Mouse (Mus musculus) frontal cortex, adult (tissue): ENCODE measurements at regions not wholly inside any gene's neighbourhood (a gene's known extent, or its start where the extent isn't known, plus 50 kb on each side); places are given as distances from the start of the nearest gene placed in this dataset.

Source experiments
- ATAC-seq: cut with Nextera tagmentation; 2 replicates; pipeline ENCODE4 v1.9.2; 2017; ENCODE audit warnings: mild to moderate bottlenecking, moderate library complexity, mixed read lengths; ENCODE audit not compliant: low TSS enrichment

DNA sequence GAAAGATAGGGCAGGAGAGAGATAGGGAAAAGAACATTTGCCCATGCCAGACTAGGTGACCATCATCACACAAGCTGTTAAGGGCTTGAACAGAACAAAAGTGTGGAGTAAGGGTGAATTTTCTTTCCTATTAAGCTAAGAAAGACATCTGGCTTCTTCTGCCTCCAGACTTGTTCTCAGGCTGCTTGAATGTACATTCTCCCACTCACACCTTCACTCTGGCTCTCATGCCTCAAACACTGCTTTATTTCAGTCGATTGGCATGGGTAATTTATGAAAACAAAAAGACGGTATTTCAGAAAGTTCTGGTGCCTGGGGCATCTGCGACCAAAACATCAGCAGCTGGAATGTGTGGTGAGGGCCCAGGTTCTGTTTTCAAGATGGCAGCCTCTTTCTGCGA is 79.1 kb downstream of the Ifi44 start:
- ATAC-seq, result peak; percentile 93

DNA sequence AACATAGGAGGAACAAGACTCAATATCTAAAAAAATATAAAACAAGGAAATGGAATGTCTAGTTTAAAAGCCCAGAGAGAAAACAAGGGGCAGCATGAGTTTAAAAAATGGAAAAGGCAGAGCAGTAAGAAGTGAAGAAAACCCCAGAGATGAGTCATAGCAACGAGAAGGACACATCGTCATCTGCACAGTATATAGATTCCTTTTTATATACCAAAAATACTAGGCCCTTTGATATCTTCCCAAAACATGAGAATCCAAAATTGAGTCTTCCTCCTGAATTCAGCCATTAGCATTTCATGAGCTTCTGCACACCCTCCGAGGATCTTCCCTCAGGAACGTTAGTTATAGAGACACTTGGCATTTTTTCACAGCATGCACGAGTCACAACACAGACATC is 96.5 kb downstream of the Ifi44 start:
- ATAC-seq, result peak; percentile 97

GRCm38 (mm10) chr3:151651524-151651923 is 98.2 kb downstream of the Ifi44 start:
- peak; percentile 78 for ATAC-seq

- ATAC-seq, result no peak
Measured at GRCm38 (mm10) chr3:151647637-151648036, 102.1 kb downstream of the Ifi44 start.

DNA sequence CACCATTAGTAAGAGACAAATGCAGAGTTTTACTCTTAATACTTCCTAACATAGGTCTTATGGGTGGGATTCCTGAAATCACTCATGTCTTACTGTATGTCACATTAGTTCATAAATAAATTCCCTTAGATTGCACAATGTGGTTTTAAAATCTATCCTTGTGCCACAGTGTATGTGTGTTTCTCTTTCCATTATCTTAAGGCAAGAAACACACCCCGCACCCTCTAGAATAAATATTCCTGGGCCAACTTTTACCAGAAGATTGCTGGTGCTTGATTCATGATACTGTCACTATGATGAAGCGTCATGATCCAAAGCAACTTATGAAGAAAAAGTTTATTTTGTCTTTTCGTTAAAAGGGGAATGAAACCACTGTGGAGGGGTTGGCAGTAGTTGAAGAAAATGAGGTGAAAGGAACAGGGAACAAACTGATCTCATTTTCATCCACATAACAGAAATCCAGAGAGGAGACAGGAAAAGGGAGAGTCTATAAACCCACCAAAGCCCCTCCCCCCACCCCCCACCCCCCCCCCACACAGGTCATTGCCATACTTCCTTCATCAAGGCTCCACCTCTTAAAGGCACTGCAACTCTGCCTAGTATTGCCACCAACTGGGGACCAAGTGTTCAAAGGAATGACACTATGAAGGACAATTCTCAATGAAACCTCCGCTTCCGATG is 110.2 kb downstream of the Ifi44 start:
- ATAC-seq, result no peak

DNA sequence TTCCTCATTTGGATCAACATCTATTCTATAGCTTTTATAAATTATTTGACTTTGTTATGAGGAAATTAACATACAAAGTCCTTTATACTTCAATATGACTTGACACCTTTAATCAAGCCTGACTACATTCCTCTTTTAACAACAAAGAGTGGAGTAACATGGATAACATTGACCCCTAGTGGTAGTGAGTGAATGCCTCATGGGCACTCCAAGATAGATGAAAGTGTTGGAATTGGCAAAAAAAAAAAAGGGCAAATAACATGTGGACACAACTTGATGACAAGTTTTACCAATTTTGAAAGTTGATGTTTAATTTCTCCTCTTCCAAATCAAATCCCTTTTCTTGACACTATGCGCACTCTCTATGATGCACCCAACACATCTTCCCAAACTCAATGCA is 111.4 kb downstream of the Ifi44 start:
- ATAC-seq, result peak; percentile 72; the same call in 1 of the 2 replicates

DNA sequence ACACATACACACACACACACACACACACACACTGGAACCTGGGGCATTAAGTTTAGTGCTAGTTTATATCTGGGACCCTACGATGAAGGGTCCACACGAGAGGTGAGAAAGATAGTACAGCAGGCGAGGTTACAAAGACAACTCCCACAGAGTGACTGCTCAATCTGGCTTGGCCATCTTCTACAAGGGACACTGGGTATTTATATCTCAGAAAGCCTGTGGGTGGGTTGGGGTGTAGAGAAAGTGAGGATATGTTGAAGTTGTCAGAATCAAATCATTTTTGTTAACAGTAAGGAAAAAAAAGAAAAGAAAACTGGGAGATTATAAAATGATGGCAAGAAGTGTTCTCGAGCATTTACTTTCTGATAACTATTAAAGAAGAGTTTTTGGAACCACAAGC is 138.8 kb downstream of the Ifi44 start:
- peak; percentile 93 for ATAC-seq

DNA sequence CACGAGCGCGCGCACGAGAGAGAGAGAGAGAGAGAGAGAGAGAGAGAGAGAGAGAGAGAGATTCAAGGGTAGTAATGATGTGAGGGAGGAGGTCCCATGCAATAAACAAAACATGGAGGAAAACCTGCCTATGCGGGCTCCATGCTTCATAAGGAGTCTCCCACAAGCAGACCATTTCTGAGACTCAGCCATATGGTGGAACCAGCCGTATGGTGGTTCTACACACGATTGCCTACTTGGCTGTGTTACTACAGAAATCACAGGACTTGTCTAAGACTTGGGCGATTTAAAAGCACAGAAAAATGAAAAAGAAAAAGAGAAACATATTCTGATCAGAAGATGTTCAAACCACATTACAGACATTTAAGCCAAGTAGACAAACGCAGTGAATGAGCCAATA is 142.1 kb downstream of the Ifi44 start:
- peak; percentile 81 for ATAC-seq

- ATAC-seq, result no peak
Measured at GRCm38 (mm10) chr3:151603371-151603770, 146.4 kb downstream of the Ifi44 start.
